Mouse (Mus musculus): ENCODE results near the gene Col5a3.
"Not testable (repeated sequence)": the region's sequence is repeated elsewhere in the genome, so short reads cannot be mapped to it uniquely, and the experiment has no call there.

Col5a3 gene

DNA sequence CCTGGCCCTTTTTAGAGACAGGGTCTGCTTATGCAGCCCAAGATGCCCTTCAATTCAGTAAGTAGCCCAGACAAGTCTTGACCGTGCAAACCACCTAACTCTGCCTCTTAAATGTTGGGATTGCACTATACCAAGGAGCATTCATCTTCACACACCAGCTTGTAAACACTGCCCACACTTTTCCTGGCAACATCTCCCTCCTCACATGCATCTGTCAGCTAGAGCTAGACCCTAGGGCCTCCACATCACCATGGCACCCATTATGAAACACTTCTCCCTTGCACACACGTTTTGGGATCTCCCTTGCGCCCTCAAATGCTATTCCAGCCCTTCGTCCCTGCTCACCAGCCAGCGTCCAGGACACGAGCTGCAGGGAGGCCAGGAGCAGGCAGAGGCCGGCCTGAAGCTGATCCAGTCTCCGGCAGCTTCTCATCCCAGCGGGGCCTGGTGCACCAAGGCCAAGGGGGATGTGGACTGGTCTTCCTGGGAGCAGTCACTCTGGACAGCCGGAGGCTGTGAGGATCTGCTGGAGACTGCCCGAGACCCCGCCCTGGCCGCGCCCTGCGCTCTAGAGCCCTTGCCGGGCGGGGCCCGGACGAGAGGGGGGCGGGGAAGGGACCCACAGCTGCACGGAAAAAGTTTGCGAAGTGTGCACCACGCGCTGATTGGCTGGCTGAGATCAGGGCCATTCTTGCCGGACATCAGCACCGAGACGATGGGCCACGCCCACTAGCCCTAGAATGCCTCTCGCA, at the start of gene Col5a3:
Col5a3 (minus strand) TSS at position 547 of the 752 bp plus-strand sequence.
- no peak for DNase-seq (ENCODE audit: low read depth, low spot score)

DNA sequence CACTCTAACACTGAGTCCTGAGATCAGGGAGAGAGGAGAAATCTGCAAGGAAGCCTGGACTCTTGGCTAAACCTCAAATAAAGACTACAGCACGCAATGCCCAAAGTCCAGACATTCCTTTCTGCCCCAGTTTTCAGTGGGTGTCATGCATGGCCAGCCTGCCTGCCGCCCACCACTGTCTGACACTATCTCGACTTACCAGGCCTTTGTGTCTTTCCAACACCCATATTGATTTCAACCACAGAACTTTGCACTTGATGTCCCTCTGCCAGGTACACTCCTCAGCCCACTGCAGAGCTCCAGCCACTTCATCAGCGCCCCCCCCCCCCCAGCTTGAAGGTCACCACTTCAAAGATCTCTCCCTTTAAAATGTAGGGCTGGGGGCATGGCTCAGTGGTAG, 47.4 kb upstream of the Col5a3 start:
- no peak for DNase-seq (ENCODE audit: low read depth, low spot score)

DNA sequence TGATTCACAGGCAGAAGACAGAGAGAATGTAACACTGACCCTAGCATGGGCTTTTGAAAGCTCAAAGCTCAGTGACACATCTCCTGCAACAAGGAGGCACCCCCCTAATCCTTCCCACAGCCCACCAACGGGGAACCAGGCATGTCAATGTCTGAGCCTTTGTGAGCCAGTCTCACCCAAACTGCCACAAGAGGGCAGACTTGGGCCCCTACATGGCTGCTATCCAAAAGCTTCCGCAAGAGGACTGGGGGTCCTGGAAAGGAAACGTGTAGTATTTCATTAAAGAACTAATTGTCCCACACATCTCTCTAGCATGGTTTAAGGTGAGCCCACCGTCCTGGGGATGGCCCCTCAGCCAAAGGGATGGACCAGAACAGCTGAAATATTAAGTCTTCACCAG, 47.0 kb upstream of the Col5a3 start:
- peak; percentile 66 for DNase-seq (ENCODE audit: low read depth, low spot score)

DNA sequence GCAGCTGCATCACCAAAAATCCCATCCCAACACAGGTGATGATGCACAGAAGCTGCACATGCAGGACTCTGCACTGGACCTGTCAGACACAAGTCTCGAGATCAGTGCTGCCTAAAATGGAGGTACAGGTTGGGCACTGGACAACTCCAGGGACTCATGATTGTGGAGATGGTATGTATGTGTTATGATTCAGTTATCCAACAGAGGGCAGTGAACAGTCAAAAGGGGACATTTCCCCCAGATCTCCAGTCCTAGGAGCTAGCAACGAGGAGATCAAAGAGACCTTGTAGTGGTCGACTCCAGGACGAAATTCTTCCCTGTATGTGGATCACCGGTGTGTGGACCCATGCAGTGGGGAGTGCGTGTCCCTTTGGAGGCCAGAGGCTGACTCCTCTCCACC, 45.1 kb upstream of the Col5a3 start:
- DNase-seq (ENCODE audit: low read depth, low spot score): no peak

DNA sequence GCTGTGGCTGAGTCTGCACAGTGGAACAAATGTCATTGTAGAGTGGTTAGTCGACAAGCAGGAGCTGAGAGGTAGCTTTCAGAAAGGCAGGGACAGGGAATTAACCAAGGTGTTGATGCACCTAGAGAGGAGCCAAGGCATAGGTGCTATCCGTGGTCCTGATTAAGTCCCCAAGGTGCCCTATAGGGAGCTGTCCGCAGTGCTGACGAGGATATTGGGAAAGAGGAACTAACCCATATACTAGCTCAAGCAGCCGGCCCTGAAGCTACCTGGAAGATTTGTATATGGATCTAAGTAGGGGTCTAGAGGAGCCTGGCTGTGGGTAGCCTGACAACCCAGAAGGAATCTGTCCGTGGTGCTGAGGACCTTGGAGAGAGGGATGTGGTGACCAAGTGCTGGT, 42.3 kb upstream of the Col5a3 start:
- DNase-seq (ENCODE audit: low read depth, low spot score): peak; percentile 70

DNA sequence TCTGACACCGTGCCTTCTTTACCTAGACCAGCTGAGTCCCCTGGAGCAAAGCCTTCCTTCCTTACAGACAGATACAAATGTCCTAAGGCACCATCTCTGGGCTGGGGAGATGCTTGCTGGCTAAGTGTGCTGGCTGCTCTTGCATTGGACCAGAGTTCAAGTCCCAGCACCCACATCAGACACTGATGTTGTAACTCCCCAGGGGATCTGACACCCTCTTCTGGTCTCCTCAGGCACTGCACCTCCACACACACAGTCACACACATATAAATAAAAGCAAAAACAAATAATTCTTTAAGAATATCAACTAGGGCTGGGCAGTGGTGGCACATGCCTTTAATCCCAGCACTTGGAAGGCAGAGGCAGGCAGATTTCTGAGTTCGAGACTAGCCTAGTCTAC, 35.3 kb upstream of the Col5a3 start:
- no peak for DNase-seq (ENCODE audit: low read depth, low spot score)

DNA sequence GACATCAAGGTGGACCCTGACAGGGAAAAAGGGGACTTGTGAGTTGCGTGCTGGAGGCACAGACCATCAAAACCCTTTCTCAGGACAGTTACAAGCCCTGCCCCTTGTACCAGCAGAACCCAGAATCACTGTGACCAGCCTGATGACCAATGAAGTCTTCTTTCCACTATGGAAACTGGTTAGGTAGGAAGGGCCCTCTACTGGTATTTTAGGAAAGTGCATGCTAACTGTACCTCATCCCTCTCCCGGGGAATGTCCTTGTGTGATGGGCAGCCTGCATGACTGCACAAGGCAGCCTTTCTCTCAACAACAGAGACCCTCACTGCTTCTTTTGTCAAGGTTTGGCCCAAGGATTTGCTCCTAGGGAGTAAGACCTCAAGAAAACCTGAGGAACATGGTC, 27.8 kb upstream of the Col5a3 start:
- DNase-seq (ENCODE audit: low read depth, low spot score): peak; percentile 25

DNA sequence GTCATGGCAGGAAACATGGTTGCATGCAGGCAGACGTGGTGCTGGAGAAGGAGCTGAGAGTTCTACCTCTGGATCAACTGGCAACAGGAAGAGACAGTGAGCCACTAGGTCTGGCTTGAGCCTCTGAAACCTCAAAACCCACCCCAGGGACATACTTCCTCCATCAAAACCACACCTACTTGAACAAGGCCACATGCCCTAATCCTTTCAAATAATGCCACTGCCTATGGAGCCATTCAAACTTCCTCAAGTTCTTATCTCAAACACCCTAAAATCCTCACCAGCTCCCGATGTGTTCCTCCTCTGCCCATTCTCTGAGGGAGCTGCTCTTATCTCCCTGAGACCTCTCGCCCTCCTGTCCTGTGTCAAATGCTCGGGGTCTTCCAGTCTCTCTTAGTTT, 27.3 kb upstream of the Col5a3 start:
- no peak for DNase-seq (ENCODE audit: low read depth, low spot score)

DNA sequence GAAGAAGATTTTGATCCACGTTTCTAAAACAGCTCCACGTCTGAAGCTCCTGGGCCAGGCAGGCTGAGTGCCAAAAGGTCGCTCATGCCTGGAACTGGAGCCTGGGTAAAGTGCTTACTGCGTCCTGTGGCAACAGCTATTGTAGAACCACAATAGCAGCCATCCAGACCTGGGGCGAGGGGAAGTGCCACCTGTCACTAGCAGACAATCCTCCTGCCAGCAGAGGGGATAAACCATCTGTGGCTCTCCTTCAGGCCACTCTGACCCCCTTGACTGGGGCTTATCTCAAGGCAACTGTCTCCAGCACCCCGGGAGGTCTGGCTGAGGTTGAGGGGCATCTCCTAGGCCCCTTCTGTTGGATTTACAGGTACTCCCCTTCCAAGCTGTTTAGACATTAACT, 24.1 kb upstream of the Col5a3 start:
- no peak for DNase-seq (ENCODE audit: low read depth, low spot score)

DNA sequence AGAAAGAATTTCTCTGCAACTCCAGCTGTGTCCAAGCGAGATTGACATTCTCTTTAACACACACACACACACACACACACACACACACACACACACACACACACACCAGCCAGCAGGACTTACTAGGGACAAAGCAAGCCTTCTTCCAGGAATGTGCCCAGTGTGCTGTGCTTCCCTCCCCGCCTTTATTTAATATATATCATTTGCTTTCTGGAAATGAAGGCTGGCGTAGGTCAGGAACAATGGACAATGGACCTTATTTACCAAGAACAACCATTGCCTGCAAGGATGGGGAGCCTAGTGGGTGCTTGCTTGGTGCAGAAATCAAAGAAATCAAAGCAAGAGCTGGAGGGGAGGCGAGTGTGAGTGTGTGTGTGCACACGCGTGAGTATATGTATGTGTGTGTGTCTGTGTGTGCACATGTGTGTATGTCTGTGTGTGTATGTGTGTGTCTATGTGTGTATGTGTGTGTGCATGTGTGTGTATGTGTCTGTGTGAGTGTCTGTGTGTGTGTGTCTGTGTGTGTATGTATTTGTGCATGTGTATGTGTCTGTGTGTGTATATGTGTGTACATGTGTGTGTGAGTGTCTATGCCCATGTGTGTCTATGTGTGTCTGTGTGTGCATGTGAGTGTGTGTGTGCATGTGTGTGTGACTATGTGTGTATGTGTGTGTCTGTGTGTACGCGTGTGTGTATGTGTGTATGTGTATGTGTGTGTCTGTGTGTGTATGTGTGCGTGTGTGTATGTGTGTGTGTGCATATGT, 22.5 kb upstream of the Col5a3 start:
- DNase-seq (ENCODE audit: low read depth, low spot score): no peak

DNA sequence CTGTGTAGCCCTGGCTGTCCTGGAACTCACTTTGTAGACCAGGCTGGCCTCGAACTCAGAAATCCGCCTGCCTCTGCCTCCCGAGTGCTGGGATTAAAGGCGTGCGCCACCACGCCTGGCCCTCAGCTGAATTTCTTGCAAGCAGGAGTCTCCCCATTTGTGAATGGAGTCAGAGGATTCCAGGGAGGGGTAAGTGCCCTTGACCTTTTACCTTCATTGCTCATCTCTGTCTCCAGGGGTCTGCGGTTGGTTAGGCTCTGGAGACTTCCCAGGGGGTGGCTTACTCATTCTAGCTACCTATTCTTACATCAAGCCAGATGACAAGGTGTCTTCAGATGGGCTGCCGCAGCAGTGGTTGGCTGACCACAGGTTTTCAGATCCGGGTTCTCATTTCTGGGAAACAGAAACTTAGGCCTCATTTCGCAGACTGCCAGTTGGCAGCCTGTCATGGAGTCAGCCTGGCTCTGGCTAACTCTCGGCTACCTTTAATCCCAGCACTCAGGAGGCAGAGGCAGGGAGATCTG, 20.6 kb upstream of the Col5a3 start:
- DNase-seq (ENCODE audit: low read depth, low spot score): not testable (repeated sequence)

DNA sequence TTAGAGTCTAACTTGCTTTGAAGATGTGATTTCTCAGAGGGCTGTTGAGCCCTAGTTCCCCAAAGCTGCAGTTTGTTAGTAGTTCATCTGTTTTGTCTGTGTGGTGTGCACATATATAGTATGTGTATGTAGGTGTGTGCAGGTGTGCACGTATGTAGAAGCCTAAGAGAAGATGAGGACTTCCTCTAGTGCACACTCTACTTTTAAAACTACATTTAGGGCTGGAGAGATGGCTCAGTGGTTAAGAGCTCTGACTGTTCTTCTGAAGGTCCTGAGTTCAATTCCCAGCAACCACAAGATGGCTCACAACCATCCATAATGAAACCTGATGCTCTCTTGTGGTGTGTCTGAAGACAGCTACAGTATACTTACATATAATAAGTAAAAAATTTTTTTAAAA, 20.0 kb upstream of the Col5a3 start:
- DNase-seq (ENCODE audit: low read depth, low spot score): no peak

DNA sequence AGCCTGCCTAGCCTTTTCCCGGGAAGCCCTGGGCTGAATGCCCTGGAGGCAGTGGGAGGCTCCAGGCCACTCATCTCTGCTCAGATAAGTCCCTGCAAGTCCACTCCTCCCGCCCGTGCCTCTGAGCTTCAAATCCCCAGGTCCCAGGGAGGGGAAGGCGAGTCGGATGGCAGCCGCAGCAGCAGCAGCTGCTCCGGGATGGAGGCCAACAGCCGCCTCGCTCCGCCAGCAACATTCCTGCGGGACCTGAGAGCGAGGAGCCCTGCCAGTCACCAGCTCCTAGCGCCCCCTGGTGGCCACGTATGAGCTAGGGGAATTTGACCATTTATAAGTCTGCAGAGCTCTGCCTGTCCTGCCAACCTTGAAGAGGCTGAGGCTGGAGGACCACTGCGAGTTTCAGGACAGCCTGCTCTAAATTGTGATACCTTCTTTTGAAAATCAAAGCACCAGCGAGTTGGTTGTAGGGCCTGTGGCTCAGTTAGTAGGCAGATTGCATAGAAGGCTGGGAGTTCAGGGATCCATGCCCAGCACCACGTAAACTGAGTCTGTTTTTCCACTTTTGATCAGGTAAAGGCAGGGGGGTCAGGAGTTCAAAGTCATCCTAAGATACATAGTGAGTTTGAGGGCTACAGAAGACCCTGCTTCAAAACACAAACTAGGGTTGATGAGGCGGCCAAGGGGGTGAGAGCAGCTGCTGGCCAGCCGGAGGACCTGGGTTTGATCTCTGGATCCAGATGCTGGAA, 16.2 kb upstream of the Col5a3 start:
- DNase-seq (ENCODE audit: low read depth, low spot score): peak; percentile 86

DNA sequence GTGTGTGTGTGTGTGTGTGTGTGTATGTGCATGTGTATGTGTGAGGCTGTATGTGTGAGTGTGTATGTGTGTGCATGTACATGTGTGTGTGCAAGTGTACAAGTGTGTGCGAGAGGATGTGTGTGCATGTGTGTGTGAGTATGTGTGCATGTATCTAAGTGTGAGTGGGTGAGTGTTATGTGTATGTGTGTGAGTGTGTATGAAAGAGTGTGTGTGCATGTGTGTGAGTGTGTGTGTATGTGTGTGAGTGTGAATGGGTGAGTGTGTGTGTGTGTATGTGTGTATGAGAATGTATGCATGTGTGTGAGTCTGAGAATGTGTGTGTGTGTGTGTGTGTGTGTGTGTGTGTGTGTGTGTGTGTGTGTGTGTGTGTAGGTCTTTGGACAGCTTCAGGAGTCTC, 13.3 kb upstream of the Col5a3 start:
- DNase-seq (ENCODE audit: low read depth, low spot score): no peak

DNA sequence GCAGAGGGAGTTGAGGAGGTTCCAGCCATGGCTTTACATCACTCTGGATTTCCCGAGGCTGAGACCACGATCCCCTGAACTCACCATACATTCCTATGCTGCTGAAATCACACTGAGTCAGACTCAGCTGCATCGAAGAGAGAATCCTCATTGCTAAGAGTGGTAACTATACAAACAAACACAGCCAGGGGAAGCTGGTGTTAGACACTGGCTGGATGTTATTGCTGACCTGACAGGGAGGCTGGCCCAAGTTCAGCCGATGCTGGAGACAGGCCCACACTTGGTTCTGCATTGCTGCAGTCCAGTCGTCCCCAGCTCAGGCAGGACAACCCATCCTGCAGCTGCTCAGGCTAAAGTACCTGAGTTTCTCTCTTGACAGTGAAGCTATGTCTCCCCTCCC, 10.9 kb upstream of the Col5a3 start:
- no peak for DNase-seq (ENCODE audit: low read depth, low spot score)

DNA sequence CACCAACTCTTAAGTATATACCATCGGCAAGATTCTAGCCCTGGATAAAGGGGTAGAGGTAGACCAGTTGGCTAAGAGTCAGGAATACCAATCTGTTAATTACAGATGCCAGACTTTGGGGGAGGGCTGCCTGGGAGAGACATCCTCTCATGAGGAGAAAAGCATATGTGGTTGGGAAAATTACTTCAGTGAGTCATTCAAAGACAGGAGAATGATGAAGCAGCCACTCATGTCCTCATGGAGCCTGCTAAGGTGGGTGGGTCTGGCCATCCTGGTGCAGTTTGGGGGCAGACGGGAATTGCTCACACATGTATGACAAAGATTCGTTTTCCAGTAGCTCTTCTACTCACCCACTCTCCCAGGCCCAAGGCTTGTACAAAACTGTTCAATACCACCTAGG, 8.0 kb upstream of the Col5a3 start:
- DNase-seq (ENCODE audit: low read depth, low spot score): no peak

DNA sequence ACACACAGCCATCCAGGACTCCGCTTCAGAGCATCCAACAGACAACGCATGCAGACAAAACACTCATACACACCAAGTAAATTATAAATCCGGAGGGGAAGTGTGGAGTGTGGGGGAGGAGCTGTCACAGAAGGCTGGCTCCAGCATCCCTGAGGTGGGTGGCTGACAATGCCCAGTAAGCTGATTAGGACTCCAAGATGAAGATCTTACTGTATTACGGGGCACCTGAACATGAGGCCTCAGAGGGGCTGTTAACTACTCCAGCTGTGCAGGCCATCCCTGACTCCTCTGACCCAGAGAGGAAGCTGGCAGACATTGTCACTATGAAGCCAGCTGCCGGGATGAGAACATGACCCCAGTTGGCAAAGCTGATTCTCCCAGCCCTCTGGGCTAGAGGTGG, 5.1 kb upstream of the Col5a3 start:
- DNase-seq (ENCODE audit: low read depth, low spot score): no peak

DNA sequence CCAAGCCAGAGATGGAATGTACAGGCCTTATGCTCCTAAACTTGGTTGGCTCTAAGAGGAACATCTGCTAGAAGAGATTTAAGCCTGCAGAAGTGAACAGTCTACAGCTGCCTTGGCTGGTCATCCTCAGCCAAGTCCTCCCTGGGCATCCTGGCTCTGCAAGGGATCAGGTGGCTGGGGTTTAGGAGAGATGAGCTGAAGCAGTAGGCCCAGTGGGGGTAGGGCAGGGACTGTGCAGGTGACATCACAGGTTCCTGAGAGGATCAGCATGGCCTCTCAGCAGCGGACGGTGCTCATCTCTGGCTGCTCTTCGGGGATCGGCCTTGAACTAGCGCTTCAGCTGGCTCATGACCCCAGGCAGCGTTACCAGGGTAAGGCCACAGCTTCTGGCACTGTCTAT, 3.4 kb upstream of the Col5a3 start, which contains the start of gene Rdh8:
Rdh8 (plus strand) TSS at position 268 of the 400 bp plus-strand sequence.
- DNase-seq (ENCODE audit: low read depth, low spot score): no peak

DNA sequence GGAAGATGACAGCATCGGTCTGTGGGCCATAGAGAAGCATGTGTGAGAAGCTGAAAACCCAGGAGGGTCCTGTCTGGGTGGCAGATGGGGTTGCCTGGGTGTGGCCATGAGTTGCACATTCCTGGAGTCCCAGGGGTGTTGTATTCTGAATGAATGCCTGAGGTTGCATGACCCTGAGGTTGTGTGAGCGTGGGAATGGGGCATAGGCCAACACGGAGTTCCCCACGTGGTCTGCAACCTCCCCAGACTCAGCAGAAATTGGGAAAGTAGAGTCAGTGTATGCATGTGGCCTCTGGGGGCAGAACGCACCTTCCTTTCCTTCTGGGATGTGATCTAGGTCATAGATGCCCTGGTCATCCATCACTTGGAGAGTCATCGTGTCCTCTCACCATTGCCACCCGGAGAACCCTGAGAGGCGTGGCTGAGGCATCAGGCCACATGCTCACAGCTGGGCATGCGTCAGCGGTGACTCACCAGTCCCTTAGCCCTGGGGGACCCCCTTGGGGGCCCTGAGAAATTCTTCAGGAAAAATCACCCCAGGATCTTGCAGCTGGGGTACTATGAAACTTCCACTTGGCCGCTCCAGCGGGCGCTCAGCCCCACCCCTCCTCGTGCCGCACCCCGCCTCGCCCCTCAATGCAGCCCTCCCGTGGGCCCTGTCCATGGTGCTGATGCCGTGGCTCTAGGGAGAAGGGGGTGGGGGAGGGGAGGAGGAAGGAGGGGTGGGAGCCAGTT, 2.2 kb downstream of the Col5a3 start:
- peak; percentile 34 for DNase-seq (ENCODE audit: low read depth, low spot score)

DNA sequence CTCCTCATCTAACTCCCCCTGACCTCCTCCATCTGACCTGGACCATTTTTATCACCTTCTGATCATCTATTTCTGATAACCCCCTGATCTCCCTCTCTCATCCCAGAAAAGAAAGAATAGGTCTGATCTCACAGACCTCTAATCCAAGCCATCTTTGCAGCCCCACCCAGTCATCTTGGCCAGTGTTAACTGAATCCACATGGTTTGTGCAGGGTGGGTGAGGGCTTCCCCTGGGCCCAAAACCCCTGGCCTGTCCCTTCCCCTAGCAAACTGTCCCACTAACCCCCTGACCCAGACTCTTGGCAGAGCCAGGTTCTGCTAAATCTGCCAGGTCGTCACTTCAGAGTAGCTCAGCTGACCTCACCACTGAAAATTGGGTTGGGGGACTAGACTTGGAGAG, 4.1 kb downstream of the Col5a3 start:
- no peak for DNase-seq (ENCODE audit: low read depth, low spot score)

DNA sequence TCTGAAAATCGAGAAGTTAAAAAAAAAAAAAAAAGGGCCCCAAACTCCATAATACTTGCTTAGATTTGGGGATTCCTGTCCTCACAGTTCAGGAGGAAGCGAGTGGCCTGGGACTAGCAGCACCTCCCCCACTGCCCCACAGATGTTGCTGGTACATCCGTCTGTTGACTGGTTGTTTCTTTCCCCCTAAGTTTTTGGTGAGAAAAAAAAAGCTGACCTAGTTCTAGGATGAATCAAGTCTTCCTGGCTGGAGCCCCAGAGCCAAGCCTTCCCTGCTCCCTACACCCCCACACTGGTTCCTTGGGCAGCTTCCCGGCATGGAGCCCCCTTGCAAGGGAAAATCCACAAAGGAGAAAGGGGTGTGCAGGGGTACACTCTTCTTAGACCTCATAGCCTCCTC, 4.6 kb downstream of the Col5a3 start:
- DNase-seq (ENCODE audit: low read depth, low spot score): no peak

DNA sequence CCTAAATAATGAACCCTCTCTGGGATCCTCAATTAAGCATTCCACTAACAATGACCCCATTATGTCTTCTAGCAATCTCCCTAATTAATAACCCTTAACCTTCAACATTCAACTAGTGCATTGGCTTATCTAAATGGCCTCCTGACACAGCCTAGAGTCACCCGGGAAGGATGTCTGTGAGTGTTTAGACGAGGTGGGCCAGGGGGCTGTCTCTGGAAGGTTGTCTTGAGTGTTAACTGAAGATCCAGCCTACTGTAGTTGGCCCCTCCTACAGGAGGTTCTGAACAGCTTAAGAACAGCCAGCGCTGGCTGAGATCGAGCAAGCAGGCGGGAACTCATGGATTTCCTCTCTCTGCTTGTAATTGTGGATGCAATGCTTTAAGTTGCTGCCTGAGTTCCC, 9.2 kb downstream of the Col5a3 start:
- no peak for DNase-seq (ENCODE audit: low read depth, low spot score)
